Mouse (Mus musculus) MEL (cell line): ENCODE results near the gene Pqlc2.
A peak's percentile ranks its signal among the peaks of the same experiment; 100 is the strongest.

Experiments used
- GATA1 ChIP-seq: IDR thresholded peaks from 2 replicates; pipeline ENCODE4 v1.6.1; 2011; ENCODE audit warnings: low read depth, low read length, improper control_type of control experiment
- RCOR1 ChIP-seq: IDR thresholded peaks from 2 replicates; pipeline ENCODE4 v1.6.1; 2012; ENCODE audit warnings: low read depth, mild to moderate bottlenecking, inconsistent platforms, low read length, improper control_type of control experiment

DNA sequence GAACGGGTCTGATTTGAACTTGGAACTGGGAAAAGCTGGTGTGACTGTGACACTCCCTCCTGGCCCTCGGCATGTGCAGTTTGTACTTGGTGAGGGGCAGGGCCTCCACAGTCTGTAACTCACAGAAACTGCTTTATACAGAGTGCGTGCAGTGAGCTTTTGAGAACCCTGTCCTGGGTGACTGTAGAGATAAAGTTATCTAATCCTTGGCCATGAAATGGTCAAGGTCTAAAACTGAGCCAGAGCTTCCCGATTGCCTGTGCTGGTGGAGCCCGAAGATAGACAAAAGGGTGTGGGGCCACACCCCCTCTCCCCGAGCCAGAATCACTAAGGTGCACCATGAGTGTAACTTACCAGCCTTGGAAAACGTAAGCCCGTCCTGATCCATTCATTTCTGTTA, 59.6 kb downstream of the Pqlc2 start:
- TF ChIP-seq GATA1 (peak; percentile 76), RCOR1 (no peak)
